Mouse (Mus musculus) cerebellum, postnatal 14 days (tissue): Measurements from ENCODE around the gene Dnm3.

Experiments
- DNase-seq, 2 experiments: peaks; one replicate each; pipeline ENCODE4 v3.0.0; 2021; ENCODE audit warnings: mixed read lengths in 2 of 2

The Dnm3 gene

DNA sequence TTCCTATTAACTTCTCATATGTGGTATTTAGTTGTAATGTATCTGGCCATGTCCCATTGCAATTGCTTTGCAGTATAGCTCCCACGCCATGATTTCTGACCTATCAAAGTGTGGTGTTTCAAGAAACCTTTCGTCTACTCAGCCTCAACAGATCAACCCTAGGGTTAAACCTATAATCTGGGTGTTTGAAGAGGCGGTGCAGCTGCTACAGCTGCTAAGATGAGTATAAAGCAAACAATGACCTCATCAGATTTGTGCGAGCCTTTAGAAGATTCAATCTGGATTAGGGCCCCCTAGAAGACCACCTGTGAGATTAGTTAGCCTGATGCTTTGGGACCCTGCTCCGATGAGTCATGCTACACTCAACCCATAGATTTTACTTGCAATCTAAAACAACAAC is 321.0 kb downstream of the Dnm3 start:
- DNase-seq = no peak

DNA sequence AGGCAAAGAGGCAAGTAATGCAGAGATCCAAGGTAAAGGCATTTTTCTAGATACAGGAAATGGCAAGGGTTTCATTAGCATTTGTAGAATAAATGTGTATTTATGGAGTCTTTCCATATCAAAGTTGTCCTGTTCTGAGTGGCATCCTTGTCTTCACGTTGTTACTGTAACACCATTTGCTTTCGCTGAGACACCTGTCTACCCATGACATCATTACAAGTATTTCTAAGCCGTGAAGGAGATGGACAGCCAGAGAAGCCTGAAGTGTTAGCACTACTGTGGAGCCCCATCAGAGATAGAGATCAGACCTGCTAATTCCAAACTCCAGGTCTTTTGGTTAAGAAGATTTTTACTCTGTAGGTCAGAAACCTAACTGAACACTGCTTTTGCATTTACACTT is 322.3 kb downstream of the Dnm3 start:
- DNase-seq = no peak

DNA sequence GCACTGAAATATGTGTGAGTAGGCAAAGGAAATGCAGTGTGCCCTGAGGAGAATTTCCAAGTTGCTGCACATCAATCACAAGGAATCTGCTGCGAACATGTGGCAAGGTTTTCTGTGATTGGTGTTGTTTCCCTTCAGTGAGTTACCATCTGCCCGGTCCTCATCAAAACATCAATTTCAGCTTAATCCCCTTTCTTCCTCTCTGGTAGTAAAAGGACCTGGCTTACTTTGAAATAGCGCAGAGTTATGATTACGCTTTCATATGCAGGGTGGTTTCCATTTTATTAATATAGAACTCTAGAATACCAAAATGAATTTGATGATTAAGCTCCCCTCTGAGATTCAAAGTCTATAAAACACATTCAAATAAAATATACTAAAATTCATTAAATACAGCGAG is 324.7 kb downstream of the Dnm3 start:
- no peak for DNase-seq

DNA sequence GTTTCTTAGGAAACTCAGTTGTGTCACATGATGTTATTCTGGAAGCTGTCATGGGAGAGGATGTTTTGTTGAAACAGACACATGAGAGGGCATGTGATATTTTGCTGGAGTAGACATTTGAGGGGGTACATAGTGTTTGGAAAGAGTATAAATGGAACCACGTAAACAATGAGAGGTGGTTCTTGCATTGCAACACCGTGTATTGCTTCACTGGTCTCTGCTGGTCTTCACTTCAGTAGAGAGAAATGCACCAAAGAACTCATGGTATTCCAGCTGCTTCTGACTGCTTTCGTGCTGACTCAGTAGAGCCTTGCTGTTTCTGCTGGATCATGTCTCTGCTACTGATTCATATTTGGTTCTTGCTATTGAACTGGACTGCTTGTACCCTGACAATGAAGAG is 328.1 kb downstream of the Dnm3 start:
- DNase-seq = no peak

DNA sequence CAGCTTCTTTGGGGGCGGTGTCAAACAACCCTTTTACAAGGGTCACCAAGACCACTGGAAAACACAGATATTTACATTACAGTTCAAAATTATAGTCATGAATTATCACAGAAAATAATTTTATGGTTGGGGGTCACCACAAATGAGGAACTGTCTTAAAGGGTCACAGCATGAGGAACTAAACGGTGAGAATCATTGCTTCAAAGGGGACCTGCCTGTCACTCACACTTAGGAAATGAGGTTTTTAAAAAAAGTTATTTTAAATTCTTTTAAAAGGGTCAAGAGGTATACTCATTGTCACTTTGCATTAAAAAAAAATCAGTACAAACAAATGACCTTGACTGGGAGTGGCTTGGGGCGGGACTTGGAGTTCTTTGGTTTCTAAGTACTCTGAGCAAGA is 330.3 kb downstream of the Dnm3 start:
- no peak for DNase-seq

DNA sequence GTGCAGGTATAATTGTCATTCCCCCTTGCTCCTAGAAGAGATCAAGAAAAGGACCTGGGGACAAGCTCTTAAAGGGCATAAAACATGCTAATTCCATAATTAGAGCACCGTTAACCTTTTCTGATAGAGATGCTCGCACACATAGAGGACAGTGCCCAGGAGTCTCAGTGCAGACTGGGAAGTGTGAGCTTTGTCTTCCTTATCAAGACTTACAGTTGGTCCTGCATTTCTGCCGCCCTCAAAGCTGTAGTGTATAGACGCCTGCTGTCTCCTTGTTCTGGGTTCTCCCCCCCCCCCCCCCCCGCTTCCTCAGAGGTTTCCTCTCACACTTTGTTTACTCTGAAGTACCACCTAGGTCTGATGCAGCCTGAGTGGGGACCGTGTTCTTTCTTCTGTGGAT is 332.1 kb downstream of the Dnm3 start:
- DNase-seq = no peak

DNA sequence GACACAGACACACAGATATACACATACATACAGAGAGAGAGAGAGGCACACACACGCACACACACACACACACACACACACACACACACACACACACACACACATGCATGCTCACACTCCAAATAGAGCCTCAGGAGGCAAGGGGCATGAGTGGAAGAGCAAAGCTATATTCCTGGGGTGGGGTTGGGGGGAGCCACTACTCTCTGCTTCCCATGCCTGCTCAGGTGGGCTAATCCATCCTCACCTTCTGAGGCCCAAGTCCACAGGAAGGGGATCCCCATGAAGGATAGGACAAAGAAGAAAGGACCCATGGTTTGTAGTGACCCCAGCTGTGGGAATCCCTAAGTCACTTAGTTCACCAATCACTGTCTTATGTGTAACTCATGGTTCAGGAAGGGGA is 332.8 kb downstream of the Dnm3 start:
- no peak for DNase-seq

DNA sequence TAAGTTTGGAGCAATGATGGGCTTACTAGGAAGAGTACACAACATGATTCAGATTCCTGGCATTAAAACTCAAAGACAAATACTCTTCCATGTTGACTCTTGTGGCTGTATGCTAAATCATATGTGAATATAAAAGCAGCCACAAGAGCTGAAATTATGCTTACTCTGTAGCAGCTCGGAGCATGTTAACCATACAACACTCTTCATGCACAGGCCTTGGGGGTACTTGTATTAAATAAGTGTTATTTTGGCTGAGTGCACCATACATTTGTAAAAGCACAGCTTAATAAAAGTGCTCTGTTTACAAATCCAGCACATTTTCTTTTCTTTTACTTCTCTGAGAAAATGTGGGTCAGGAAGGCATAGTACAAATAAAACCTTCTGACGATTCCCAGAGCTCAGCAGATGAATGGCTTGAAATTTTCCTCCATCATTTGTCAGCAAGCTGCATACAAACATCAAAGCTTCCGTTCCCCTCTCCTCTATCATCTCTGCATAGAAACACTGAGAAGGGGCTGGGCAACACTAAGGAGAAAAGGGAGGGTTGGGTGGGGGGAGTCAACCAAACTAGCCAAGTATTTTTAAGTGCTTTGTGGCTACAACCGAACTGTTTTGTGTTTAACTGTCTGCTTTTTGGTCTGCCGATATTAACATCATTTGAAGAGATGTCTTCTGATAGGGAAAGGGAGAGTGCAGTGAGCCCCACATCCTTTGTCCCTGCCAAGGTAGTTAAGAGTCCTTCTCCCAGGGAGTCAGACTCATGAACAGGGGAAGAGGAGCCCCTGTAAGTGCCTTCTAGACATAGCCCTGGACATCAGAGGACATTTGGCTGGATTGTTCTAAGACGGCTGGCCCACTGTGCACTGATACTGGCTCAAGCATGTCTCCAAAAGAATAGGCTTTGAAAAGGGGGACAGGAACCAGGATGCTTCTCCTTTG is 333.6 kb downstream of the Dnm3 start:
- no peak for DNase-seq

DNA sequence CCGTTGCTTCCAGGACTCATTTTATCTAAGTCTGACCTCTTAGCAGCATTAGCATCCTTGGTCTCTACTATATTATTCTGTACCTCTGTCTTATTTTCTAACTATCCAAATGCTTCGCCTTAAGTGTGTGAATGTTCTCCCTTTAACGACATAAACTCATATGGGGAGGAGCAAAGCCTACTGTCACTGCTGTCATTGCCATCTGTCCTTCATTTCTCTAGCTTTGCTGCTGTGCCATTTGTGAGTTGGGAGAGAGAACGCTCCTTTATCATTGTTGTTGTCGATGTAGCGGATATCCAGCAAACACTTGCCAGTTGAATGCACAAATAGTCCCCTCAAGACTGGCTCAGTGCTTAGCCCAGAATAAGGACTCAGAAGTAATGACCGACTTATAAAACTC is 335.5 kb downstream of the Dnm3 start:
- DNase-seq = no peak

DNA sequence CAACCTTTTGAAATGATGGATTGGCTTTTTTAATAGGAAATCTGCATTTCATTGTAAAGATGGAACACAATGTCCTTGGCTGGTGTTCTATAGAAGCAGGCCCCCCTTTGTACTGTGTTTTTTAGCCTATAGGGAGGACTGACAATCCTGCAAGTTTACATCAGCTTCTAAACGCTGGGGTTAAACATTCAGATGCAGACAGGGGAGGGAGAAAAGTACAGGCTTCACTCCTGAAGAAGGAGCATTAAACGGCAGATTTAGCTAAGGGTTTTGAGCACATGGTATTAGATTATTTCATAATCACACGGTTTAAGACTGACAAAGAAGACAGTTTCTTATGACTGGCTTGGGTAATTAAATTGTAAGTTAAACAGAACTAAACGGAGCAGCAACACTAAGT is 341.5 kb downstream of the Dnm3 start:
- DNase-seq = no peak

DNA sequence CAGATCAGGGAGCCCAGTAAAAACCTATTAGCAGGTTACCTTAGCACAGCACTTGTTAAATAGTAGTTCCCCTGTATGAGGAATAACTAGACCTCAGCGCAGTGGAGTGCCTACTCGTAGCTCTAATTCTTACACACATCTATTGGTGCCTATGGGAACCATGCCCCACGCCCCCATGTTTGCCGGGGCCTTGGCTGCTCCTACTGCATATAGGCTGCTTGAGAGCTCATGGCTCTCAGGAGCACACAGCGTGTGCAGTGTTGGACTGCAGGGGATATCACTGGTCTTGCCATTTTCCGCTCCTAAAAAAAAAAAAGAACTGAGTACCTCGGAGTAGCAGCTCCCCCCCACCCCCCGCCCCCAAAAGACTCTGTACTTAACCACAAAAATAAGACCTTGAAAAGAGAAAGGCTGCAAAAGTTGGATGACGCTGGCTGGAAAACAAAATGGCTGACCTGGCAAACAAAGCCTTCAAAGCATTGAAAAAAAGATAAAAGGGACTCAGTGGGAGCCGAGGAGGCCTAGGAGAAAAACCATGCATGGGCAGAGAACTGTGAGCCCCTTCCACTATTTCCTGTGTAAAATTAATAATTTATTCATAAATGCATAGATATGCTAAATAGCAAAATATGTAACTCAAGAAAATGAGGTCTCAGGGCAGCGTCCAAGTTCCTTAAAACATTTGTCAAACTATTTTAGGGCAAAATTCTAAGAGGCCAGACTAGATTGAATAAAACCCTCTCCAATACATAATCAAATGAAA is 342.2 kb downstream of the Dnm3 start:
- no peak for DNase-seq

DNA sequence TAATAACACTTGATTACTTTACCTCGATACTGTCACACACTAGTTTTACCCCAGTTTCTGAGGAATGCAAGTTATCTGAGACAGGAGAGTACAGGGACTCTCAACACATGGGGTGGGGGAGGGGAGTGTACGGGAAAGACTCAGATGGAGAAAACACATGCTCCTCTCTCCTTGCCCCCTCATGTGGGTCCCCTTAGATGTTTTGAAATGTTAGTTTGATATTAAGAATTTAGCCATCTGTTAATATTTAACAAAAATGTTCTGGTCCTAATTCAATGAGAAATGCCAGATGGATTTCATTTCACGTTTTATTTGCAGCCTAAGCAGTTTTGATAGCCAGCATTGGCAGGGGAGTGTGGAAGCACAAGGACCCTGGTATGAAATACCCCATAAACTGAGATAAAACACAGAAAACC is 343.2 kb downstream of the Dnm3 start:
- DNase-seq = no peak

DNA sequence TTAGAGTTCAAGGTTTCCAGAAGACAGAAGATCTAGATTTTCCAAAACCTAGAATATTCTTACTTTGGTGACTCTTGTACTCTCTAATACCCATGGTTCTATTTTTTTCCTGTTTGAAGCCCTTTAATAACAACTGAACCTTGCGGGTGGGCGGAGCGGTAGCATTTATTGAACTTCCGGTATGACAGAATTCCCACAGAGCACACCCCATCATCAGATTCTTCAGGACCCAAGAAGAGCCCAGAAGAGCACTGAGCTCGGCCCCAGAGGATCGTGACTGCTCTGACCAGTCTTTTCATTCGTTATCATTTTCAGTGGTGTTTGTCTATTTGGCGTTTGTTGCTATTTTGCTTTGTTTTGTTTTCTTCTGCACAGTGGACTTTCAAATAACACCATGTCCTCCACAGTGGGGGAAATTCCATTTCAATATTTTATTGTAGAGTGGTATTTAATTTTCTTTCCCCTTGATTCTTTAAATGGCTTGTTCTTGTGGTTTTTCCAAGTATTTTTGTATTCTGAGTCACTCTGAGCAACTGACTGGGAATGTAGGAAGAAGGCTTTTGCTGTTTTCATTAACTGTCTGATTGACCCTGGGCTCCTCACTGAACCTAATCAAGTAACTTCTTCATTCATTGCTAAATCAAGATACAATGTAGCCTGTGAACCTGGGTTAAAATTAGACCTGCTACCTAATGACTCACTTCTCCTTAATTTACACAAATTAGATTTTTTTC is 344.8 kb downstream of the Dnm3 start:
- no peak for DNase-seq

DNA sequence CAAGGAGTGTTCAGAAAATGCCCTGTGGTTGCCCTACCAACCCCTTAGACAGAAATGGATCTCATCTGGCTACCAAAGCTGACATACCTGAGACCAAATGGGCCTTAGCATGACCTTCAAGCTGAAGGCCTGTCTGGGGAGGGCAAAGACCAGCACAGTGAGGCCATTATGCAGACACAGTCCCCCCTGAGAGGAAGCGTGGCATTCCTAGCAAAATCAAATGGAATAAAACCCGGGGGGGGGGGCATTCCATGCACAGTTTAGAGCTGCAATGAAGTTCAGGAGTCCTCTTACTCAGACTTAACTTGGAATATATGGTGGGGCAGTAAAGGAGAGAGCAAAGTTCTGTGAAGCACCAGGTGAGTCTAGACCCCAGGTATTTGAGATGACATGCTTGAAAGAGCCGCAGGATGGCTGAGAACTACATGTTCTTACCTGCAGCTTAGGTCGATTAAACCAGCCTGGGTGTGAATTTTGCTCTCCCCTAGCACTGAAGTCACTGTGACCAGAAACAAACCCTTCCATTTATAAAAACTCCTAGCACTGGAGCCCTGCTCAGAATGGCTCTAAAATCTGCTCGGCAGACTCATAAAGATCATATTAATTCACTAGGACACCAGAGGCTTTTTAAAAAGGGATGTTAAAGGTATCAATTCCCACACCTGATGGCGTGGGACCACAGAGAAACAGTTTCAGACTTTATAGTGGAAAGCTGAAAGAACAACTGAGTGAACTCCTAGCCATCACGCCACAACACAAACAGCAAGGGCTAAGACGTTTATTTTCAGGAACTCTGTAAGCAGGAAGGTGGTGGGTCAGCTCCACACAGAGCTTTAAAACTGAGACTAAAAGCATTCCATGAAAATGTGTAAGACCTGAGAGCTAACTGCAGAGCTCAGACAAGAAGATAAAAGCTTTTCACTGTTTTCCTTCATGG is 350.7 kb downstream of the Dnm3 start:
- no peak for DNase-seq

DNA sequence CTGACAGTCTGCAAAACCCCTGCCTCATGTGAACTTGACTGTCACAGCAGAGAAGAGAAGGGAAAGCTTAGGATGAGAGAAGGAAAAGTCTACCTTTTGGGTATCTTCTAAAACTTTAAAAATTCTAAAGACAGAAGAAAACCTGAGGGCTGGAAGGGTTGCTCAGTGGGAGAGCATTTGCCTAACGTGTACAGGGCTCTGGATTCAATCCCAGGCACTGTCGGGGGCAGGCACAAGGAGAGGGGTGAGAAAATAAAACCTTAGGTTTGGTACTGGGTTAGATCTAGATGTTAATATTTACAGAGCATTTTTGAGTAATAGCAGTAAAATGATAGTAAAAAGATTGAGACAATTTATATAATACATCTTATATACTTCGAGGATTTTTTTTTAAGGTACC is 353.4 kb downstream of the Dnm3 start:
- DNase-seq = peak; percentile 28 to 42

DNA sequence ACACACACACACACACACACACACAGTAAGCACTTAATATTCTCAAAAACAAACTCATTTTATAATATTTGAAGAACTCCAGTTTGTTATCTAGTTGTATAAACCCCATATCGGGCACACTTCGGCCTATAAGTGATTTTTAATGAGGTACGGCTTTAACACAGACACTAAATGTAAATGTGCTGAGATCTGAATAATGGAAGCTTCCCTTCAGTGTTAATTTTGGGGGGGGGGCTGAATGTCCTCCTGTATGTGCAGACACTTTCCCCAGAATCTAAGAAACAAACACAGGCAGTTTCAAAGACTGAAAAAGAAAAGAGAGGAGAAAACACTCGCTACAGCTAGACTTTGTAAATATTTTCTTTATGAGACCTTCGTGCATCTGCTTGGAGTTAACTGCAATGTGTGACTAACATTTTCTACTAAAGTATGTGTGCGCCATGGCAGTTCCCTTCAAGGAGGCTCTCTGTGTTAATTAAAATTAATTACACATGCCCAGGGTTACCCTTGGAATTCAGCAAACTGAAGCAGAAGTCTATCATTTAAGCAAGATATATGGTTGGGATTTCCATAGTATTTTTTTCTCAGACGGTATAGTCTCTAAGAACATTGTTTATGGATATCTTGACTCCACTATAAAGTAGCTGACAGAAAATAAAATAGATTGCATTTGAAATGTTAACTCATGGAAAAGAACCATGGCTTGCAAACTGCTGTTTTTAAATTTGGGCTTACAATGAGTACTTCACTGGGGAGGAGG is 356.2 kb downstream of the Dnm3 start:
- DNase-seq = no peak

DNA sequence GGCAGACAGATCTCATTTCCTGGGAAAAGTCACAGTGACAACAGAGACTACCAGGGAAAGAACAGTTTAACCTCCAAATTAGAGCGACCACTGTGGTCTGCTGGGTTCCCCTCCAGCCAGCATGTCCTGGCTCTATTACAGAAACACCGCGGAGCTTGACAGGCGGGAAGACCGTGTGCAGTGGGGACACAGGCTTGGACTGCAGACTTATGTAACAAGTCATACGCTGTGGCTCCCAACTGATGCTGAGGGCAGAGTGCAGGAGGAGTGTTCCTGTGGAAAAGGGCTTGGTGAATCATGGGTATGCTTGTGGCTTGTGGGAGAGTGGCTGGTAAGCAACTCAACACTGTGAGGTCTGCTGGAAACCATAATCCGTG is 368.4 kb downstream of the Dnm3 start:
- DNase-seq = peak; percentile 10 to 46

DNA sequence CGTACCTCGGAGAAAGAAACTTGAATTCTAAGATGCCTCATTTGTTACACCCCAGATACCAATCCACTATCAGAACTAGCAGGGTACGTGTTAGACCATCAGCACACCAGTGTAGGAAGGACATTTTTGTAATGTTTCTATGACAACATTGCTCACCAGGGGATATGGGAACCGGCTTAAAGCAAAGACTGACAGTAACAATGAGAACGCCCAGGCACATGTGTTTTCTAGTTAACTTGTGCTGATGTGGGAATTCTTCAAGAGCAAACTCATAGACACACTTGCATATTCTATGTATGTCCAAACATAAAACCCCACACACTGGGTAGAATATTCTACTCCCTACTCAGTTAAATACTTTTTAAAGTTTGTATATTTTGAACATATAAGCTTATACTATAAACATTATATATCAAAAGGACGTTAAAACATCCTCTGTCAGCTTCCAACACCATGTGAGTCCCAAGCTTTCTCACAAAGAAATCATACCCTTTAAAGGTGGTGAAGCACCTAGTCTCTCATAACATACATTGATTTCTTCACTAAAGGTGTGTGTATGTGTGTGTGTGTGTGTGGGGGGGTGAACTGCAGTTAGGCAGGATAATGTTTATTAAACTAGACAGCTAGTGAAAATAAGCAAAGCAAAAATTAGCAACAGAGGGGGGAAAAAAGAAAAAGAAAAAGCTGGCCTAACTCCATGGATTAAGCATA is 369.0 kb downstream of the Dnm3 start:
- no peak for DNase-seq

DNA sequence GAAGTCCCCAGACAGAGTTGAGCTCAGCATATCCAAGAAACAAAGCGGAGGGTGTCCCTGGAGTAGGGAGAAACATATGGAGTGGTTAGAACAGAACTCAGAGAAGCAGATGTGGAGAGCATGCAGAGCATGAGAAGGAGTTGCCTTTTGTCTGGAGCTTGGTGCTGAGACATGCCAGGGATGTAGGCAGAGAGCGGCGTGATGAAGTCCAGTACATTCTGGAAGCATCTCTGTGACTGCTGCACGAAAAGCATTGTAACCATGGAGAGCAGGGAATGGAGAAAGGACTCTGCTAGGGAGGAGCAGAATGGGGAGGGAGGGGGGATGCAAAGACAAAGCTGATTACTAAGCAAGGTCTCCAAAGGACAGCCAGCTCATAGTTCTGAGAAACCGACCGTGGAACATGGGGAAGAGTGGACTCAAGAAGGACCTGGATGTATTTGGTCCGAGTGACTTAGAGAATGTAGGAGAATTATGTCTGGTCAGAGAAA is 369.6 kb downstream of the Dnm3 start:
- no peak for DNase-seq

DNA sequence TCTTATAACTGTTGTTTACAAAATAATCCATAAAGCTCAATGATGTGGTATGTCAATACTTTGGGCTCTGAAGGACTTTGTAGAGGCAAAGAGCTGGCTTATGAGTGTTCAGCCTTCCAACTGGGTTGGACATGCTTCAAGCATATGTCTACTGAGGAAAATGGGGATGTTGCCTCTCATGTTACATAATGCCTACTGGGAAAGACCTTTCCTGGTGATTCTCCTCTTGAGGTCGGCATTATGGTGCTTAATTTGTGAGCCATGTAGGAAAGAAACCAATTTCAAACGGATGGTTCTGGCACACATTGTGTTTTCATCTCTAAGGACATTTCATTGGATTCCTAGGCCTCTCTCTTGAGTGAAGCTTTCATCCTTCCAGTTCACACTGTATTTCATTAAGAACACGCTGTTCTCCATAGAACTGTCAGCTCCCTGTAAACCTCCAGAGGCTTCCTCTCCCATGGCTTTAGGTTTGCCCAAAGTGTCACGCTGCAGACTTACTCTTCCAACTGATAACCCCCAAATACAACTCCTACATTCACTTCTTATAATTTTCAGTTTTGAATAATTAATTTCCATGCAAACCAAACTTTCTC is 370.7 kb downstream of the Dnm3 start:
- no peak for DNase-seq
